Mouse (Mus musculus) stomach, embryonic 16.5 days (tissue): ENCODE results near the gene Tnfrsf19. TPM values are rescaled to one million over a fixed set of nuclear protein-coding genes. Genes with fewer than 3 reads are reported as not detected.

Experiments
- ATAC-seq: fragments of 200-750 bp; cut with Nextera tagmentation; 2 replicates; pipeline ENCODE4 v1.8.0; 2017; ENCODE audit warnings: moderate number of reproducible peaks, moderate TSS enrichment; ENCODE audit not compliant: insufficient read depth, low FRiP score
- H3K27ac ChIP-seq: fragments of 300-500 bp; sonication (generic); 2 replicates; pipeline ENCODE4 v1.5.1; 2014; ENCODE audit warnings: low read length
- H3K27me3 ChIP-seq: fragments of 300-500 bp; sonication (generic); 2 replicates; pipeline ENCODE4 v1.6.1; 2014; ENCODE audit warnings: low read length, control low read depth, mixed read lengths; ENCODE audit not compliant: control insufficient read depth, insufficient read depth
- H3K36me3 ChIP-seq: fragments of 300-500 bp; sonication (generic); 2 replicates; pipeline ENCODE4 v1.6.1; 2014; ENCODE audit warnings: low read length; ENCODE audit not compliant: control insufficient read depth, insufficient read depth
- H3K4me1 ChIP-seq: fragments of 300-500 bp; sonication (generic); 2 replicates; pipeline ENCODE4 v1.6.1; 2014; ENCODE audit warnings: low read length, control low read depth, mixed read lengths; ENCODE audit not compliant: control insufficient read depth, insufficient read depth
- H3K4me2 ChIP-seq: fragments of 300-500 bp; sonication (generic); 2 replicates; pipeline ENCODE4 v1.6.1; 2014; ENCODE audit warnings: low read depth, low read length, mixed read lengths
- H3K4me3 ChIP-seq: fragments of 300-500 bp; sonication (generic); replicated peaks from 2 replicates; pipeline ENCODE4 v1.5.1; 2014; ENCODE audit warnings: mild to moderate bottlenecking, low read length
- H3K9ac ChIP-seq: fragments of 300-500 bp; sonication (generic); 2 replicates; pipeline ENCODE4 v1.6.1; 2014; ENCODE audit warnings: low read length
- H3K9me3 ChIP-seq: fragments of 300-500 bp; sonication (generic); replicated peaks from 2 replicates; pipeline ENCODE4 v1.6.1; 2016; ENCODE audit warnings: low read length, control low read depth; ENCODE audit not compliant: control insufficient read depth
- WGBS: fragments of 180-500 bp; shearing (Covaris S2); extraction: QIAGEN DNeasy Blood & Tissue Kit; methylation state at CpG from one replicate; pipeline ENCODE4 v1.1.7; 2014; 5-methylcytosine and 5-hydroxymethylcytosine counted together
- polyA plus RNA-seq: library from polyadenylated mRNA; unstranded; fragments of >200 nt; fragmentation: Nextera tagmentation; extraction: Ambion mirVana; gene quantifications from 2 replicates; pipeline ENCODE4 v1.2.1, GENCODE M21; 2015

Gene Tnfrsf19
- polyA plus RNA-seq, 1 experiment from 2014 or later, result 38.0 TPM

DNA sequence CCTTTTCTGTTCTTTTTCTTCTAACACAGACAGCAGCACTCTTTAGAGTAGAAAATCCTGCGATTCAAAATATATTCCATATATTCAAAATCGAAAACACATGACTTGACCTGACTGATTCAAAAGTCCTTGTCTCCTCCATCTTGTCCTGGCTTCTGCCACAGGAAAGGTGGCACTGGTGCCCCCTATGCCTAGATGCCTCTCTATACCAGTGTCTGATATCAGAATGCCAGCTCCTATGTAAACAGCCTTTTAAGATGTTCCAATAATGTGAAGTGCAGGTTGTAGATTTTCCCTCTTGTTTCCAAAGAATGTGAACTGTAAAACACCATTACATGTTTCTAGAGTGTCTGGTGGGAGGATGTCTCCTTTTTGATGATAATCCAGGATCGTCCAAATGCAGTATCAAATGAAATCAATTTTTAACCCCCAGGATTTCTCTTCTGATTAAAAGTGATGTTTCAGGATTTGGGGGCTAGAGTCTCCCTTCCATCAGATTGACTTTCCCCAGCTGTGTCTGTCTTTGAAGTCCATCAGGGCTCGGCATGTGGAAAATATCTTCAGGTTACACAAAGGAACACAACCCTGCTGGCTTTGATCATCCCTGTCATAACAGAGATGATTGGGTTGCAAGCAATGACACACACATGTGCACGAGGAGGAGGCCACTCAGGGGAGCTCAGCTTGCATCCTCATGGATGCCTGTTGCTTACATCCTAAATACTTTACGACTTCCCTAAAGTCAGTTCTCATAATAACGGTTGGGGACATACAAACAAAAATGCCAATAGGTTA lies 82.1 kb downstream of the Tnfrsf19 start:
- Histone ChIP-seq H3K36me3 (no peaks in the 10 kb centered on the region; the same call in 1 of the 2 replicates), H3K9ac (no peak overlapping the region), H3K9me3 (no peaks in the 10 kb centered on the region), H3K27me3 (no peaks in the 10 kb centered on the region), H3K4me3 (no peak overlapping the region), H3K27ac (no peak overlapping the region), H3K4me2 (no peak overlapping the region), H3K4me1 (no peaks in the 10 kb centered on the region)
- 76% methylated on average over 7 of the region's 7 CpGs for whole genome bisulfite sequencing
- ATAC-seq, result no peak

- Histone ChIP-seq H3K4me3 (no peak overlapping the region), H3K27ac (no peak overlapping the region), H3K27me3 (no peaks in the 10 kb centered on the region), H3K4me1 (no peaks in the 10 kb centered on the region), H3K36me3 (no peaks in the 10 kb centered on the region), H3K9me3 (no peaks in the 10 kb centered on the region), H3K4me2 (no peak overlapping the region), H3K9ac (no peak overlapping the region)
- no peak for ATAC-seq
Measured at GRCm38 (mm10) chr14:60957611-60958157, 88.6 kb downstream of the Tnfrsf19 start.

- Histone ChIP-seq H3K27me3 (no peaks in the 10 kb centered on the region), H3K9ac (no peak overlapping the region), H3K4me1 (no peaks in the 10 kb centered on the region), H3K4me2 (no peak overlapping the region), H3K9me3 (no peaks in the 10 kb centered on the region), H3K27ac (no peak overlapping the region), H3K36me3 (no peaks in the 10 kb centered on the region), H3K4me3 (no peak overlapping the region)
- 90% methylated on average over 4 of the region's 4 CpGs for WGBS
- no peak for ATAC-seq
Measured at GRCm38 (mm10) chr14:60937481-60938039, 108.7 kb downstream of the Tnfrsf19 start.

GRCm38 (mm10) chr14:60935705-60936104 lies 110.6 kb downstream of the Tnfrsf19 start:
- ATAC-seq, result no peak
- WGBS, result 74% methylated on average over 5 of the region's 5 CpGs
- H3K9me3 ChIP-seq, result no peaks in the 10 kb centered on the region
- no peak overlapping the region for H3K27ac ChIP-seq
- no peak overlapping the region for H3K4me3 ChIP-seq
- no peak overlapping the region for H3K9ac ChIP-seq
- no peaks in the 10 kb centered on the region for H3K27me3 ChIP-seq
- H3K36me3 ChIP-seq, result no peaks in the 10 kb centered on the region
- no peaks in the 10 kb centered on the region for H3K4me1 ChIP-seq
- H3K4me2 ChIP-seq, result no peak overlapping the region

GRCm38 (mm10) chr14:60926011-60926410 lies 120.3 kb downstream of the Tnfrsf19 start:
- ATAC-seq, result no peak
- 77% methylated on average over 1 of the region's 1 CpGs for WGBS

DNA sequence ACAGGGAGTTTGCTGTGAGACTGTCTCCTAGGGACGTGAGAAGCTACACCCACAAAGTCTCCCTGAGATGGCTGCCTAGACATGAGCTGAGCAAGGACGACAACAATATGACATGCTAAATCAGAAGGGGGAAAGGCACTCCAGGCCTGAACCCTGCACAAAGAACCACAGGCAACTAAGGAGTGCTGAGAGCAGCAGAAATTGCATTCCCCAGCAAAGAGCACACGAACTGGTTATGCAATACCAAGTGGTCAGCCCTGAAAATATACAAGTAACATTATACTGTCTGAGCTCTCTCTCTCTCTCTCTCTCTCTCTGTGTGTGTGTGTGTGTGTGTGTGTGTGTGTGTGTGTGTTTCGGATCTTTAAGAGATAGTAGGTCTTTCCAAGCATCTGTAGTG lies 129.6 kb downstream of the Tnfrsf19 start:
- 0 out of 2 replicates have a peak, but pooled peaks cover 8% of the 10 kb centered on the region for H3K4me1 ChIP-seq
- no peaks in the 10 kb centered on the region for H3K27me3 ChIP-seq
- 0 out of 2 replicates have a peak overlapping the region, but pooled peaks have one; percentile 40 for H3K27ac ChIP-seq
- no peak overlapping the region for H3K9ac ChIP-seq
- WGBS, result 38% methylated on average over 4 of the region's 4 CpGs
- ATAC-seq, result no peak
- no peaks in the 10 kb centered on the region for H3K9me3 ChIP-seq
- H3K36me3 ChIP-seq, result no peaks in the 10 kb centered on the region
- H3K4me3 ChIP-seq, result no peak overlapping the region
- no peak overlapping the region for H3K4me2 ChIP-seq

More at GRCm38 (mm10) chr14:60926011-60926410, 120.3 kb downstream of the Tnfrsf19 start:
- Histone ChIP-seq H3K9me3 (no peaks in the 10 kb centered on the region), H3K27me3 (no peaks in the 10 kb centered on the region), H3K4me3 (no peak overlapping the region), H3K27ac (no peak overlapping the region), H3K4me2 (no peak overlapping the region), H3K4me1 (no peaks in the 10 kb centered on the region), H3K36me3 (no peaks in the 10 kb centered on the region), H3K9ac (no peak overlapping the region)

Other genes with a start within 250 kb of the Tnfrsf19 start
- 1.9 and 2.4 TPM in 2 replicates for gene Sacs, start 92.0 kb upstream of the Tnfrsf19 start, polyA plus RNA-seq
- 1.6 and 5.6 TPM in 2 replicates for gene Sgcg, start 212.0 kb upstream of the Tnfrsf19 start, polyA plus RNA-seq